Mouse (Mus musculus): ENCODE measurements at regions not wholly inside any gene's neighbourhood (a gene's known extent, or its start where the extent isn't known, plus 50 kb on each side); places are given as distances from the start of the nearest gene placed in this dataset.

- TF ChIP-seq POLR2A (IDR thresholded peaks at IDR 0.05; ENCODE audit: borderline replicate concordance, control insufficient read depth, low read depth, low read length) (no peak), CTCF (IDR thresholded peaks at IDR 0.05; ENCODE audit: control insufficient read depth, insufficient read depth, low read length) (no peak)
Observed at GRCm38 (mm10) chr14:16093133-16093505, 156.0 kb upstream of the Ngly1 start.

Measured in bone marrow, adult 2 months (tissue).